Mouse (Mus musculus): Measurements from ENCODE around the gene H2-Q2.
"Not testable (repeated sequence)": the region's sequence is repeated elsewhere in the genome, so short reads cannot be mapped to it uniquely, and the experiment has no call there.

The H2-Q2 gene

GRCm38 (mm10) chr17:35359470-35359862 lies 17.4 kb downstream of the H2-Q2 start:
- no peak for DNase-seq (ENCODE audit: low read depth in 2 of 2, low spot score in 2 of 2)

DNA sequence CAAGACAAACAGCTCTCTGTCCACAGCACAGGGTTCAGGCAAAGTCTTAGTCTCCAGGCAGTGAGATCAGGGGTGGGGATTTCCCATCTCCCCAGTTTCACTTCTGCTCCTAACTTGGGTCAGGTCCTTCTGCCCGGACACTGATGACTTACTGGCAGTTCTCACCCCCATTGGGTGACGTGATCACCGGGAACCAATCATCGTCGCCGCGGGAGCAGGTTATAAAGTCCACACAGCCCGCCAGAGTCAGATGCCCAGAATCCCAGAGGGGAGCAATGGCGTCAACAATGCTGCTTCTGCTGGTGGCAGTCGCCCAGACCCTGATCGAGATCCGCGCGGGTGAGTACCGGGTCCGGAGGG lies 37.3 kb downstream of the H2-Q2 start, which contains the start of gene H2-Q4:
TSS of gene H2-Q4 (plus strand) at position 249 of the 360 bp plus-strand sequence.
- peak; percentile 95 to 96 for DNase-seq (ENCODE audit: low read depth in 2 of 2, low spot score in 2 of 2)

DNA sequence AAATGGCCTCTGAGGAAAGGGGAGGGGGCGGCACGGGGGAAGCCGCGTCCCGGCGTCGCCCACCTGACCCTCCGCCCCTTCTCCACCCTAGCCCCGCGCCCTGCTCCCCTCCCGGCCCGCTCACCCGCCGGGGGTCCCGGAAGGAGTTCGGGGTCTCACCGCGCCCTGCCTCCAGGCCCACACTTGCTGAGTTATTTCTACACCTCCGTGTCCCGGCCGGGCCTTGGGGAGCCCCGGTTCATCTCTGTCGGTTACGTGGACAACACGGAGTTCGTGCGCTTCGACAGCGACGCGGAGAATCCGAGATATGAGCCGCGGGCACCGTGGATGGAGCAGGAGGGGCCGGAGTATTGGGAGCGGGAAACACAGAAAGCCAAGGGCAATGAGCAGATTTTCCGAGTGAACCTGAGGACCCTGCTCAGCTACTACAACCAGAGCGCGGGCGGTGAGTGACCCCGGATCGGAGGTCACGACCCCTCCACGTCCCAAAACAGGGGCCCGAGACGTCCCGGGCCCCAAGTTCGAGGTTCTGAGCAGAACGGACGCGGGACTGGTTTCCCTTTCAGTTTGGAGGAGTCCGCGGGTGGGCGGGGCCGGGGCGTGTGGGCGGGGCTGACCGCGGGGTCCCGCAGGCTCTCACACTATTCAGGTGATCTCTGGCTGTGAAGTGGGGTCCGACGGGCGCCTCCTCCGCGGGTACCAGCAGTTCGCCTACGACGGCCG lies 37.8 kb downstream of the H2-Q2 start:
- DNase-seq (ENCODE audit: low read depth in 2 of 2, low spot score in 2 of 2) = peak; percentile 37 to 42

- peak; percentile 55 to 67 for DNase-seq (ENCODE audit: low read depth in 2 of 2, low spot score in 2 of 2)
These were observed 47.8 kb downstream of the H2-Q2 start for GRCm38 (mm10) chr17:35389796-35390195.

DNA sequence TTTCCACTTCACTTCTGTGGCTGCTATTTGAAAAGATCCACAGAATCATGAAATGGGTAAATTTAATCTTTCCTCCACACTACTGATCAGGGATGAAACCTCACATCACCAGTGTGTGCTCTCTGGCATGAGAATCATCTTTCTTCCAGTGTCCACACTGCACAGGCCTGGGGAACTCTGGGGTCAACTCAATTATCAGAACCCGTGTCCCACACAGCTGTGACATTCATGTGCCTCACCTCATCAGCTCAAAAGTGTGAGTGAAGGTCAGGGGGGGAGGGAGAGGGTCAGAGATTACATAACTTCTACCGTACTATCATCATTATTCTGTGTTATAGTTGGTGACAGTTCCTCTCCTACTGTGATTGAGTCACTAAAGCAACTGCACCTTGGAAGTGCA lies 50.6 kb downstream of the H2-Q2 start:
- DNase-seq (ENCODE audit: low read depth in 2 of 2, low spot score in 2 of 2) = not testable (repeated sequence)

DNA sequence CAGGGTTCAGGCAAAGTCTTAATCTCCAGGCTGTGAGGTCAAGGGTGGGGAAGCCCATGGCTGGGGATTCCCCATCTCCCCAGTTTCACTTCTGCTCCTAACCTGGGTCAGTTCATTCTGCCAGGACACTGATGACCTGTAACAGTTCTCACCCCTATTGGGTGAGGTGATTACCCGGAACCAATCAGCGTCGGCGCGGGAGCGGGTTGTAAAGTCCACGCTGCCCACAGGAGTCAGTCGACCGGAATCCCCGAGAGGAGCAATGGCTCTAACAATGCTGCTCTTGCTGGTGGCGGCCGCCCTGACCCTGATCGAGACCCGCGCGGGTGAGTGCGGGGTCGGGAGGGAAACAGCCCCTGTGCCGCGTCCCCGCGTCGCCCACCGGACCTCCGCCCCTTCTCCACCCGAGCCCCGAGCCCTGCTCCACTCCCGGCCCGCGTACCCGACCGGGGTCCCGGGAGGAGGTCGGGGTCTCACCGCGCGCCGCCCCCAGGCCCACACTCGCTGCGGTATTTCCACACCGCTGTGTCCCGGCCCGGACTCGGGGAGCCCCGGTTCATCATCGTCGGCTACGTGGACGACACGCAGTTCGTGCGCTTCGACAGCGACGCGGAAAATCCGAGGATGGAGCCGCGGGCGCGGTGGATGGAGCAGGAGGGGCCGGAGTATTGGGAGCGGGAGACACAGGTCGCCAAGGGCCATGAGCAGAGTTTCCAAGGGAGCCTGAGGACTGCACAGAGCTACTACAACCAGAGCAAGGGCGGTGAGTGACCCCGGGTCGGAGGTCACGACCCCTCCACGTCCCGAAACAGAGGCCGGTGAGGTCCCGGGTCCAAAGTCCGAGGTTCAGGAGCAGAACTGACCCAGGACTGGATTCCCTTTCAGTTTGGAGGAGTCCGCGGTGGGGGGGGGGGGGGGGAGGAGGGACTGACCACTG lies 52.1 kb downstream of the H2-Q2 start:
- not testable (repeated sequence) for DNase-seq (ENCODE audit: low read depth in 2 of 2, low spot score in 2 of 2)

Data from CD8-positive naive resting alpha-beta T cell, adult 2 months (primary cell).